Mouse (Mus musculus) ES-E14 (cell line): Measurements from ENCODE around the gene Gm11127.
"Not testable (repeated sequence)": the region's sequence is repeated elsewhere in the genome, so short reads cannot be mapped to it uniquely, and the experiment has no call there.

Experiments used
- CHD2 ChIP-seq: IDR thresholded peaks from 2 replicates; pipeline ENCODE4 v1.6.1; 2014; ENCODE audit warnings: mild to moderate bottlenecking, low read depth, low read length, inconsistent platforms
- MAFK ChIP-seq: IDR thresholded peaks from 2 replicates; pipeline ENCODE4 v1.6.1; 2014; ENCODE audit warnings: mild to moderate bottlenecking, low read depth, low read length, inconsistent platforms; ENCODE audit not compliant: insufficient read depth

DNA sequence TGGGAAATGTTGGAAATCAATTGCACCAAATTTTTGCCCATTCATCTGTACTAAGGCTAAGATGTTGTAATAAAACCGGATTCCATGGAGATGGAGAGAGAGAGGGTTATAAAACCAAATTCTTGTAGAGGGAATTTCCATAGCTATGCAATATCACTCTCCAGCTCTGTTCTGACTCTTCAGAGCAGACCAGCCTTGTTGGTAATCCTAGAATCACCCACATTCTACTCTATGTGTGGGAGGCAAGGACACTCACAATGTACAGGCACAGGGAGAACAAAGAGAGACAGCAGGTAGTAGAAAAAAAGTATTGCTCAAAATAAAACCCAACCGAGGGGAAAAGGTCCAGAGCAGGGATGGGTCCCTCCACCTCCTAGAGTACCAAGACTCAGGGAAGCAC lies 33.8 kb upstream of the Gm11127 start:
- not testable (repeated sequence) for TF ChIP-seq CHD2, MAFK
